Mouse (Mus musculus) stomach, postnatal 0 days (tissue): ENCODE measurements around the gene Cdc42ep4.

Source experiments
- CTCF ChIP-seq: IDR thresholded peaks from 2 replicates; pipeline ENCODE4 v1.5.1; 2016; ENCODE audit warnings: antibody characterized with exemption, low read depth, mild to moderate bottlenecking, moderate library complexity
- EP300 ChIP-seq: optimal IDR thresholded peaks from 2 replicates; pipeline ENCODE3; 2016; ENCODE audit warnings: antibody characterized with exemption

GRCm38 (mm10) chr11:113726994-113727888 is 24.4 kb downstream of the Cdc42ep4 start:
- no peak for TF ChIP-seq CTCF
- TF ChIP-seq EP300 = no peak
